Mouse (Mus musculus) liver, embryonic 15.5 days (tissue): Measurements from ENCODE around the gene Maco1. TPM values are rescaled to one million over a fixed set of nuclear protein-coding genes. Genes with fewer than 3 reads are reported as not detected.
A peak's percentile ranks its signal among the peaks of the same experiment; 100 is the strongest.
"Not testable (repeated sequence)": the region's sequence is repeated elsewhere in the genome, so short reads cannot be mapped to it uniquely, and the experiment has no call there.

Experiments used
- ATAC-seq: fragments of 200-750 bp; cut with Nextera tagmentation; 2 replicates; pipeline ENCODE4 v1.8.0; 2017; ENCODE audit warnings: moderate number of reproducible peaks, mild to moderate bottlenecking, moderate library complexity; ENCODE audit not compliant: insufficient read depth
- H3K27ac ChIP-seq: fragments of 300-500 bp; sonication (generic); replicated peaks from 2 replicates; pipeline ENCODE4 v1.5.1; 2015; ENCODE audit warnings: mild to moderate bottlenecking, inconsistent platforms
- H3K27me3 ChIP-seq: fragments of 300-500 bp; sonication (generic); 2 replicates; pipeline ENCODE4 v1.6.1; 2015; ENCODE audit warnings: mild to moderate bottlenecking, inconsistent platforms
- H3K36me3 ChIP-seq: fragments of 300-500 bp; sonication (generic); replicated peaks from 2 replicates; pipeline ENCODE4 v1.6.1; 2015; ENCODE audit warnings: moderate library complexity, mild to moderate bottlenecking, inconsistent platforms
- H3K4me1 ChIP-seq: fragments of 300-500 bp; sonication (generic); replicated peaks from 2 replicates; pipeline ENCODE4 v1.6.1; 2015; ENCODE audit warnings: inconsistent platforms
- H3K4me2 ChIP-seq: fragments of 300-500 bp; sonication (generic); 2 replicates; pipeline ENCODE4 v1.6.1; 2015; ENCODE audit warnings: moderate library complexity, mild to moderate bottlenecking, inconsistent platforms
- H3K4me3 ChIP-seq: fragments of 300-500 bp; sonication (generic); replicated peaks from 2 replicates; pipeline ENCODE4 v1.5.1; 2015; ENCODE audit warnings: mild to moderate bottlenecking, inconsistent platforms
- H3K9ac ChIP-seq: fragments of 300-500 bp; sonication (generic); 2 replicates; pipeline ENCODE4 v1.6.1; 2015; ENCODE audit warnings: moderate library complexity, mild to moderate bottlenecking, inconsistent platforms
- H3K9me3 ChIP-seq: fragments of 300-500 bp; sonication (generic); replicated peaks from 2 replicates; pipeline ENCODE4 v1.6.1; 2016; ENCODE audit warnings: inconsistent platforms
- WGBS: fragments of 180-500 bp; shearing (Covaris S2); methylation state at CpG from one replicate; pipeline ENCODE4 v1.1.7; 2015; ENCODE audit warnings: mixed read lengths; ENCODE audit not compliant: insufficient replicate concordance; 5-methylcytosine and 5-hydroxymethylcytosine counted together
- polyA plus RNA-seq: library from polyadenylated mRNA; unstranded; fragments of >200 nt; fragmentation: Nextera tagmentation; extraction: Ambion mirVana; gene quantifications from 2 replicates; pipeline ENCODE4 v1.2.1, GENCODE M21; 2015

The Maco1 gene
- polyA plus RNA-seq, 1 experiment from 2014 or later: 16.0 TPM

DNA sequence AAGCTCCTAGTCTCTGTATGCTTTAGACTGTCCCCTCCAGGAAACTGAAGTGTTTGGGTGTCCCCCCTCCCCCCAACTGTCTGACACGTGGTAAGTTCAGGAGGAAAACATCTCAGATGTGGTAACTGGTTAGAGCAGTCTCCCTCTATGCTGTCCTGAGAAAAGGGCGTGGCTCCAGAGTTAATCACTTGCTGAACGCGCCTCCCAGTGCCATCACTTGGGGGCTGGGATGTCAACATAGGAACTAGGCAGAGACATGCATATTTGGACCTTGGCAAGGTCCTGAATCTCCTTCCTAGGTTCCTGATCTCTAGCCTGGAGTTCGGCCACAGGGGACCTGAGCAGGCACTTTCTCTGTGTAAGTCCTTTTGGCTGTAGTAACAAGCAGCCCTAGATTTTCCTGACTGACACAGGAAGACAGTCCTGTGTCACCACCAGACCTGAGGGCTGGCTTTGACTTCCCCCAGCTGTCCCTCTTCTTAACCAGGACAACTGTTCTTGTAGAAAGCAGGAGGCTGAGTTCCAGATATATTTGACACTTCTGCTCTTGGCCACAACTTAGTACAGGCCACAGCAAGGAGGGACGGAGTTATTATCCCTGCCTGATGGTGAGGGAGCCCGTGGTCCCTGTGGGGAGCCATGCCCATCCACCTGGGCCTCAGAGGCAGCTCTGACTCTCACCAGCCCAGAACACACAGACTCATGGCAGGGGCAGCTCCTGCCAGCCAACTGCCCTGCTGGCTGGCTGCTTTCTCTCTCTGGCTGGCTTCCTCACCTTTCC lies 56.4 kb downstream of the Maco1 start:
- Histone ChIP-seq H3K36me3 (peaks cover 9% of the 10 kb centered on the region), H3K4me2 (no peak overlapping the region), H3K27me3 (no peaks in the 10 kb centered on the region), H3K4me3 (no peak overlapping the region), H3K27ac (peak overlapping the region; percentile 33; the same call in 1 of the 2 replicates), H3K9ac (no peak overlapping the region), H3K9me3 (no peaks in the 10 kb centered on the region), H3K4me1 (peaks cover 27% of the 10 kb centered on the region)
- ATAC-seq: no peak
- WGBS: 23% methylated on average over 7 of the region's 7 CpGs

DNA sequence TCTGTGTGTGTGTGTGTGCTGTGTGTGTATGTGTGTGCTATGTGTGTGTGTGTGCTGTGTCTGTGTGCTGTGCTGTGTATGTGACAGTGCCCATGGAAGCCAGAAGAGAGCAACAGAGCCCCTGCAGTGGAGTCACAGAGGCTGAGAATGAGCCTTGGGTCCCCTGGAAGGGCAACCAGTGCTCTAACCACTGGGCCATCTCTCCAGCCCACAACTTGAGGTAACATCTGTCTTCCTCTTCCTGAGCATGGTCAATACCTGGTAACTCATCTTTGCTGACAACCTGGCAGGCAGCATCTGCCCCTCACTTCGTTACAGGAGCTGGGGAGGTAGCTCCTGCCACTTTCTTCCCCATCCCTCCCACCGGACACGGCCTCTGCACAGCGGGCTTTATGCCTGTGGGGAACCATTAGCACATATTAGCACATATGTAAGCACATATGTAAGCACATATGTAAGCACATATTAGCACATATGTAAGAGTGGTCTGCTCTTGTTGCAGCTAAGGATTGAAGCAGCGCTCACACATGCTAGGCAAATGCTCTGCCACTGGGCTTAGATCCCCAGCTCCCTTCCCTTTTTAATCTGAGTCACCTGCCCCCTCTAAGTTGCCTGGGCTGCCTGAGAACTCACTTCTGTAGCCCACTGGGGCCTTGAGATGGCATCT lies 57.2 kb downstream of the Maco1 start:
- WGBS: 73% methylated on average over 5 of the region's 5 CpGs
- H3K27ac ChIP-seq: no peak overlapping the region

DNA sequence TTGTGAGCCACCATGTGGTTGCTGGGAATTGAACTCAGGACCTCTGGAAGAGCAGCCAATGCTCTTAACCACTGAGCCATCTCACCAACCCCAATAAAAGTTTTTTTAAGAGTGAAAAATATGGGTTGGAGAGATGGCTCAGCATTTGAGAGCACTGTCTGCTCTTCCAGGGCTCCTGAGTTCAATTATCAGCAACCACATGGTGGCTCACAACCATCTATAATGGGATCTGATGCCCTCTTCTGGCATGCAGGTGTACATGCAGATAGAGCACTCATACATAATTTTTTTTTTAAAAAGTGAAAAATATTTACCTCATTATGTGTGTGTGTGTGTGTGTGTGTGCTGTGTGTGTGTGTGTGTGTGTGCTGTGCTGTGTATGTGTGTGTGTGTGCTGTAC lies 58.2 kb downstream of the Maco1 start:
- ATAC-seq, H3K4me2 ChIP-seq, H3K27ac ChIP-seq, H3K9me3 ChIP-seq, H3K27me3 ChIP-seq, H3K36me3 ChIP-seq, H3K4me3 ChIP-seq, H3K9ac ChIP-seq: not testable (repeated sequence)
- peaks cover 27% of the 10 kb centered on the region for H3K4me1 ChIP-seq

More for the DNA sequence above, 57.2 kb downstream of the Maco1 start:
- H3K9me3 ChIP-seq: no peaks in the 10 kb centered on the region
- H3K4me1 ChIP-seq: peaks cover 27% of the 10 kb centered on the region
- ATAC-seq: no peak
- H3K4me3 ChIP-seq: no peak overlapping the region
- H3K27me3 ChIP-seq: no peaks in the 10 kb centered on the region
- H3K36me3 ChIP-seq: peaks cover under 1% of the 10 kb centered on the region; the same call in 1 of the 2 replicates
- no peak overlapping the region for H3K9ac ChIP-seq
- no peak overlapping the region for H3K4me2 ChIP-seq

DNA sequence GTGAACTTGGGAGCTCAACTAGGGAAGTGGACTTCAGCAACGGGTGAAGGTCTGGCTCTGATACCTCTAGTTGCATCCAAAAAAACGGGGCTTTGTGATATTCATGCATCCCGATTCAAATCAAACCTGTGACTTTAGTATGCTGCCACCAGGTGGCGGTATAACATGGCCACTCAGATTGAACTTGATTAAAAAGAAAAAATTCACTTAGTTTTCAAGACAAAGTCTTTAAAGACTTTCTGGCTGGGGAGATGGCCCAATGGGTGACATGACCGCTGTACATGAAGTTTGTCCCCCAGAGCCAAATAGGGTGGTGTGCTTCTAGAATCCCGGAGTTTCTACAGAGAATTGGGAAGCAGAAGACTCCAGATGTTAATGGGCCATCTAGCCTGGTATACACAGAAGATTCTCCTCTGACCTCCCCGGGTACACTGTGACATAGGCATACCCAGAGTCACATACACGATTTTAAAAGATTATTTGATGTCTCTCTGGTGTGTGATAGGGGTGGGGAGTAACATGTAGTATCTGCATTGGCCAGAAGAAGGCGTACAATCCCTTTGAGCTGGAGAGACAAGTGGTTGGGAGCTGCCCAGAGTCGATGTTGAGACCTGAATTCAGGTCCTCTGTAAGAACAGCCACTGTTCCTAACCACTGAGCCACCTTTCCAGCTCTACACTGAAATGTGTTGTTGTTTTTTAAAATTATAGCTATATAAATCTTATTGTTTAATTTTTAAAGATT lies 59.8 kb downstream of the Maco1 start:
- H3K4me2 ChIP-seq: no peak overlapping the region
- peaks cover 20% of the 10 kb centered on the region for H3K4me1 ChIP-seq
- ATAC-seq: no peak
- H3K27ac ChIP-seq: no peak overlapping the region
- WGBS: 38% methylated on average over 10 of the region's 10 CpGs
- H3K9me3 ChIP-seq: no peaks in the 10 kb centered on the region
- H3K36me3 ChIP-seq: no peaks in the 10 kb centered on the region
- no peak overlapping the region for H3K9ac ChIP-seq
- no peak overlapping the region for H3K4me3 ChIP-seq
- no peaks in the 10 kb centered on the region for H3K27me3 ChIP-seq

DNA sequence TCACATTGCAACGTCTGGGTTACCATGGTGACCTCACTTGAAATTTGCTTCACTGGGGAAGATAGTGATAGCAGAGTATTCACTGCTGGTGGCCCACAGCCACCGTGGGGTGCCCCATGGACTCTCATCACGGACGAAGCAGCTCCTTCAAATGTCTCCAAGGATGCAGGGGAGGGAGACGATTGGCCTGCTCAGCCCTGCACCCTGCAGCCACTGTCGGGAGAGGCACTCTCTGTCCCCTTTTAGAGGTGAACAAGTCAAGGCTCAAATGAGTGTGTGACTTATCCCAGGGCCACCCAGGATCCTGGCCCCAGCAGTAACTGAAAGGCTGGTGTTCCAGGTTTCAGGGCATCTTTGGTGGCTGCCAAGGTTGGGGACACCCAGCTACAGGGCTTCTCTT lies 61.4 kb downstream of the Maco1 start:
- no peaks in the 10 kb centered on the region for H3K36me3 ChIP-seq
- H3K4me1 ChIP-seq: peaks cover 21% of the 10 kb centered on the region
- H3K9ac ChIP-seq: no peak overlapping the region
- no peak overlapping the region for H3K4me2 ChIP-seq
- H3K4me3 ChIP-seq: no peak overlapping the region
- no peaks in the 10 kb centered on the region for H3K9me3 ChIP-seq
- ATAC-seq: no peak
- WGBS: 57% methylated on average over 6 of the region's 6 CpGs
- H3K27me3 ChIP-seq: no peaks in the 10 kb centered on the region
- no peak overlapping the region for H3K27ac ChIP-seq

DNA sequence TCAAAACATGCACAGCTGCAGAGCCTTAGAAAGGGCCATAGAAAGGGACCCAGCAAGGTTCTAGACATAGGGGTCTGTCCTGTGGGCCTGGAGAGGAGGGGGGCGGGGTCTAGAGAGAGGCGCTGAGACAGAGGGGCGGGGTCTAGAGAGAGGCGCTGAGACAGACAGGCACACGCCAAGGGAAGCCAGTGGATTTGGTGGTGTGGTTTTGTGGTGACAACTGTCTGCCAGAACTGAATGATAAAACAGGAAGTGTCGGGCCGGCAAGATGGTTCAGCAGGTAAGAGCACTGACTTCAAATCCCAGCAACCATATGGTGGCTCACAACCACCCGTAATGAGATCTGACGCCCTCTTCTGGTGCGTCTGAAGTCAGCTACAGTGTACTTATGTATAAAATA lies 66.2 kb downstream of the Maco1 start:
- Histone ChIP-seq H3K4me1 (peaks cover 25% of the 10 kb centered on the region), H3K27me3 (no peaks in the 10 kb centered on the region), H3K9ac (no peak overlapping the region), H3K4me3 (no peak overlapping the region), H3K9me3 (no peaks in the 10 kb centered on the region), H3K4me2 (peak overlapping the region; percentile 10; the same call in 1 of the 2 replicates), H3K27ac (no peak overlapping the region), H3K36me3 (no peaks in the 10 kb centered on the region)
- ATAC-seq: peak; percentile 12; the same call in 1 of the 2 replicates
- WGBS: 6% methylated on average over 10 of the region's 10 CpGs

DNA sequence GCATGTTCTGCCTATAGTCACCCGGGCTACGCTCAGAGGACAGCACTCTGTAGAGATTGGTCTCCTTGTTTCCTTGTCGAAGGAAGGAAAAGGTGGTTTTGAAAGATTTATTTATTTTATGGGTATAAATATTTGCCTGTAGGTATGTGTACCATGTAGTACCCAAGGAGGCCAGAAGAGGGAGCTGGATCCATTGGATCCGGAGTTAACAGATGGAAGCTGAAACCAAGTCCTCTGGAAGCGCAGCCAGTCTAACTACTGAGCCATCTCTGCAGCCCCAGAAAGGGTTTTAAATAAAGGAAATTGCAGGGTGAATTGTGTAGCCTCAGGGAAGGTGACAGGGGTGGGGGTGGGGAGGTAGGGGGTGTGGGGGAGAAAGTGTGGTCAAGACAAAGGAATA lies 68.4 kb downstream of the Maco1 start:
- no peak overlapping the region for H3K27ac ChIP-seq
- WGBS: 38% methylated on average over 5 of the region's 5 CpGs
- no peak overlapping the region for H3K4me2 ChIP-seq

DNA sequence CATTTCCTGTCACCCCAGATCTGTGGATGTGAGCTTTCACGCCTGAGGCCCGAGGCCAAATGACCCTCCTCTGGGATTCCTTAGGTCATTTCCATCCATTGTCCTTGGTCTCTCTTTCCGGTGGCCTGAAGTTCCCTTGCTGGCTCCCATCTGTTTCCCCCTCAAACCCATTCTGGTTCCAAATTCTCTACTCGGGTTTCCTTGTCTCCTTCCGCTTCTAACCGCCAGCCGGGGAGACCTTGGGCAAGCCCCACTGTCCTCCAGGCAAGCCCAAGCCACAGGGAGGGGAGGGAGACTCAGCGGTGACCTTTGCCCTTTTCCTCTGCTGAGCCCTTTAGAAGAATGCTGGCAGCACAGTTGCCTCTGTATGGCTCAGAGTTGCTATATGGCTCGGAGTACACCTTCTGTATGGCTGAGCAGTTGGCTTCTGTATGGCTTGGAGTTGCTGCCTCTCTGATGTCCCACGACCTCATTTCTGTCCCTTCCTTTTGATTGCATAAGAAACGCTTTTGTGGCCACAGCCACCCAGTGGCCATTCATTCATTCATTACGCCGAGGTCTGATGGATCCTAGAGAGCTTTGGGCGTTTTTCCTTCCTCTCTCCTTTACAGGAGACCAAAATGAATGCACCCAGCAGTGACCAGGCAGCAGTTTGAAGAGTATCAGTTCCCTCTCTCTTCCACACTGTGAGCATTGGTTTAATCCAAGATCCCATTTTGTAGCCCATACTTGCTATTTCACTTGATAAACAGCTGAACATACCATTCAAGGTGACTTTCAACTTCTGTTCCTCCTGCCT lies 73.8 kb downstream of the Maco1 start:
- Histone ChIP-seq H3K36me3 (no peaks in the 10 kb centered on the region), H3K27ac (no peak overlapping the region), H3K9ac (0 out of 2 replicates have a peak overlapping the region, but pooled peaks have one; percentile 6), H3K4me1 (peaks cover 35% of the 10 kb centered on the region), H3K27me3 (no peaks in the 10 kb centered on the region), H3K9me3 (no peaks in the 10 kb centered on the region), H3K4me2 (peak overlapping the region; percentile 5; the same call in 1 of the 2 replicates), H3K4me3 (no peak overlapping the region)
- 21% methylated on average over 14 of the region's 14 CpGs for whole genome bisulfite sequencing
- ATAC-seq: 0 out of 2 replicates have a peak, but pooled peaks have one; percentile 45

More for the DNA sequence above, 68.4 kb downstream of the Maco1 start:
- Histone ChIP-seq H3K4me1 (peaks cover 31% of the 10 kb centered on the region), H3K9ac (no peak overlapping the region), H3K36me3 (no peaks in the 10 kb centered on the region), H3K27me3 (no peaks in the 10 kb centered on the region), H3K9me3 (no peaks in the 10 kb centered on the region), H3K4me3 (no peak overlapping the region)
- no peak for ATAC-seq

DNA sequence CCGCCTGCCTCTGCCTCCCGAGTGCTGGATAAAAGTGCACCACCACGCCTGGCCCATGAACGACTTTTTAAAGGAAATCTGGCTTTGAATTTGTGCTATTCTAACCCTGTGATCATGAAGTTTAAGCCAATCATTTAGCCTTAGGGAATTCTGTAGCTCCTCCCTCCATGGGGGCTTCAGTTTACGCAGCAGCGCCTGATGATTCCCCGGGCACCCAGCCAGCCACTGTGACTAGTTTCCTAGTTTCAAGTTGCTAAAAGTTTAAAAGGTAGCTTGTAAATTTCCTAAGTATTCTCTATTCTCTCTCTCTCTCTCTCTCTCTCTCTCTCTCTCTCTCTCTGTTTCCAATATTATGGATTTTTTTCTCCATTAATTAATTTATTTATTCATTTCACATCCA lies 76.9 kb downstream of the Maco1 start:
- H3K4me1 ChIP-seq: peaks cover 59% of the 10 kb centered on the region
- 67% methylated on average over 7 of the region's 7 CpGs for WGBS

DNA sequence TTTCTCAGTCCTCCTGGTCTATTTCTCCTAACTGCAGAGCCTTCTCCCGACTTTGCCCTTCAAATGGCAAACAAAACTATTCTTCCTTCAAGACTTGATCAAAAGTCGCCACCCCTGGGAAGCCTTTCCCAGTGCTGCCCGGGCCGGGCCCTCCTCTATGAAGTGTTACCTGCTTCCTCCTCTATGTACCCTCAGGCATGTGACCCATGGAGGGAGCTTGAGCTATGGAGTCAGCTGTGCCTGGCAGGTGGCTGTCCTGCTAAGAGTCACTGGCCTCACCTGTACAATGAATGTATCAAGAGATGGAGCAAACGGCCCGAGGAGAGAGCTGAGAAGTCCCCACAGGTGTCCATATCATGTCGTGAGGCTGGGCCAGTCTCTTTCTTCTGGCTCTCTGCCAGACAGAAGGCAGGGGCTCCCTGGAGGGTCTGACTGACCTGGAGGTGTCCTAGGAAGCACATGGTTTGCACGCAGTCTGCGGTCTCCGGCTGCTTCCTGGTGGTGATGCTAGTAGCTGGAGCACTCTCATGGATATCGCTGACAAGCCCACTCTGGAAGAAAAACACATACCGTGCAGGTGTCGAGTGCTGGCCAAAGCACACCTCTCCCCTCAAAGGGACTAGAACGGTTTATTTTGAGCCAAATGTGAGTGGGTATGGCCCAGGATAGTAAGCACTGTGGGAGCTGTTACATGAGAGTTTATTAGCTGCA lies 77.8 kb downstream of the Maco1 start:
- H3K27ac ChIP-seq: no peak overlapping the region
- no peaks in the 10 kb centered on the region for H3K27me3 ChIP-seq
- H3K4me2 ChIP-seq: no peak overlapping the region
- H3K9me3 ChIP-seq: no peaks in the 10 kb centered on the region
- H3K4me1 ChIP-seq: peaks cover 59% of the 10 kb centered on the region
- WGBS: 65% methylated on average over 14 of the region's 14 CpGs
- no peak overlapping the region for H3K9ac ChIP-seq
- no peak for ATAC-seq
- H3K36me3 ChIP-seq: no peaks in the 10 kb centered on the region
- no peak overlapping the region for H3K4me3 ChIP-seq

More for the DNA sequence above, 76.9 kb downstream of the Maco1 start:
- no peaks in the 10 kb centered on the region for H3K9me3 ChIP-seq
- no peak overlapping the region for H3K4me3 ChIP-seq
- H3K36me3 ChIP-seq: no peaks in the 10 kb centered on the region
- H3K9ac ChIP-seq: no peak overlapping the region
- H3K27me3 ChIP-seq: no peaks in the 10 kb centered on the region
- ATAC-seq: no peak
- no peak overlapping the region for H3K27ac ChIP-seq
- H3K4me2 ChIP-seq: no peak overlapping the region
